In genomic region chr10:19356071-19356583, GRCm38 (mm10) we compare ENCODE assay signal across 8 mouse cellular contexts. TPM values are rescaled to one million over a fixed set of nuclear protein-coding genes. Genes with fewer than 3 reads are reported as not detected.
DNase-seq lines count a peak whose midpoint lies in the region; ATAC-seq lines count a peak whose summit lies in the region.

Gene Olig3 (plus strand): TSS chr10:19356533.

- H3K9me3 ChIP-seq in heart, embryonic 11.5 days (replicated peaks; ENCODE audit: control insufficient read depth, low read length), result no peaks in the 10 kb centered on the region
- no peaks in the 10 kb centered on the region for H3K9me3 ChIP-seq in hindbrain, embryonic 10.5 days
- H3K9me3 ChIP-seq in midbrain, embryonic 16.5 days (replicated peaks; ENCODE audit: control insufficient read depth, low read length, poor library complexity, severe bottlenecking), result no peaks in the 10 kb centered on the region

- intact Hi-C loops in left cerebral cortex, postnatal 14 days (cut with DNase I), result no loop called here

- H3K27me3 ChIP-seq in heart, embryonic 11.5 days (ENCODE audit: control insufficient read depth, insufficient read depth, low read length), result peaks cover 93% of the 10 kb centered on the region
- peaks cover 100% of the 10 kb centered on the region for H3K27me3 ChIP-seq in hindbrain, embryonic 10.5 days (ENCODE audit: insufficient read depth, poor library complexity, severe bottlenecking)
- peaks cover 79% of the 10 kb centered on the region for H3K27me3 ChIP-seq in midbrain, embryonic 16.5 days (ENCODE audit: control insufficient read depth, insufficient read depth, low read depth, low read length)

- no peaks in the 10 kb centered on the region for H3K36me3 ChIP-seq in heart, embryonic 11.5 days (ENCODE audit: control insufficient read depth, insufficient read depth, low read length)
- no peaks in the 10 kb centered on the region for H3K36me3 ChIP-seq in hindbrain, embryonic 10.5 days
- H3K36me3 ChIP-seq in midbrain, embryonic 16.5 days (ENCODE audit: control insufficient read depth, insufficient read depth, low read length), result no peaks in the 10 kb centered on the region

- no peak within 1 kb of the TSS for H3K27ac ChIP-seq in heart, embryonic 11.5 days (ENCODE audit: low read depth, low read length)
- peak within 1 kb of the TSS; percentile 88 for H3K27ac ChIP-seq in hindbrain, embryonic 10.5 days
- H3K27ac ChIP-seq in midbrain, embryonic 16.5 days (ENCODE audit: low read length), result no peak within 1 kb of the TSS

- H3K9ac ChIP-seq in heart, embryonic 11.5 days (ENCODE audit: low read depth, low read length), result no peak within 1 kb of the TSS
- no peak within 1 kb of the TSS for H3K9ac ChIP-seq in midbrain, embryonic 16.5 days (ENCODE audit: low read depth, low read length)

- WGBS in heart, embryonic 11.5 days (ENCODE audit: insufficient replicate concordance), result 2% methylated on average over 9 of the region's 9 CpGs
- WGBS in hindbrain, embryonic 10.5 days, result under 1% methylated on average over 9 of the region's 9 CpGs
- WGBS in midbrain, embryonic 16.5 days, result 1% methylated on average over 9 of the region's 9 CpGs

- H3K4me1 ChIP-seq in heart, embryonic 11.5 days (ENCODE audit: control insufficient read depth, insufficient read depth, low read length), result peaks cover 13% of the 10 kb centered on the region
- H3K4me1 ChIP-seq in hindbrain, embryonic 10.5 days (replicated peaks), result peaks cover 48% of the 10 kb centered on the region
- H3K4me1 ChIP-seq in midbrain, embryonic 16.5 days (ENCODE audit: control insufficient read depth, insufficient read depth, low read length), result peaks cover 9% of the 10 kb centered on the region; the same call in 1 of the 2 replicates

- ATAC-seq in heart, embryonic 11.5 days (replicated peaks; ENCODE audit: insufficient number of reproducible peaks, low FRiP score, low TSS enrichment), result no peak
- ATAC-seq in midbrain, embryonic 16.5 days, result no peak

- DNase-seq in heart, adult 8-10 months (ENCODE audit: low spot score), result no peak
- peak; percentile 58 for DNase-seq in ES-CJ7 (ENCODE audit: low read depth, low spot score)
- DNase-seq in hindbrain, embryonic 10.5 days (ENCODE audit: low spot score), result peak; percentile 64
- no peak for DNase-seq in left cerebral cortex, postnatal 14 days (ENCODE audit: low spot score in 2 of 2)
- DNase-seq in gastrocnemius, postnatal 10 days, result no peak
- no peak for DNase-seq in right cerebral cortex, postnatal 25 days

- H3K4me3 ChIP-seq in heart, embryonic 11.5 days (ENCODE audit: low read depth, low read length), result peak within 1 kb of the TSS; percentile 15
- peak within 1 kb of the TSS; percentile 60 for H3K4me3 ChIP-seq in hindbrain, embryonic 10.5 days
- peak within 1 kb of the TSS; percentile 29 for H3K4me3 ChIP-seq in midbrain, embryonic 16.5 days (ENCODE audit: low read depth, low read length)

- H3K4me2 ChIP-seq in heart, embryonic 11.5 days, result peak within 1 kb of the TSS; percentile 46
- H3K4me2 ChIP-seq in midbrain, embryonic 16.5 days (ENCODE audit: low read length), result peak within 1 kb of the TSS; percentile 47

RNA-seq across cellular contexts. Expression of gene Olig3, which starts in this region (rescaled TPM):
- polyA plus RNA-seq in heart, embryonic 11.5 days (2014; fragmentation: Nextera tagmentation; extraction: Ambion mirVana), result 0.11 TPM in 1 of 2 replicates, not detected in the other
- total RNA-seq in heart, adult 8-10 months (2022), result not detected
- 82.0 and 99.1 TPM in 2 replicates for polyA plus RNA-seq in hindbrain, embryonic 10.5 days (2016; fragmentation: Nextera tagmentation; extraction: Ambion mirVana)
- 1.3 and 3.5 TPM in 2 replicates for polyA plus RNA-seq in midbrain, embryonic 16.5 days (2015; fragmentation: Nextera tagmentation; extraction: Ambion mirVana)
- total RNA-seq in left cerebral cortex, postnatal 14 days (2021), result not detected
- total RNA-seq in gastrocnemius, postnatal 10 days (2021), result not detected

Comparison
In these comparisons a context has a peak if more than half of its experiments do, and no peak if none do; other contexts are left out.
1. RNA of gene Olig3 (polyA plus RNA-seq): 82.0 to 99.1 TPM in hindbrain, embryonic 10.5 days; 1.3 to 3.5 TPM in midbrain, embryonic 16.5 days and 0.11 TPM in heart, embryonic 11.5 days; every median in the first group is over 10 times any median in the second.
2. DNase-seq: peak in ES-CJ7 (single experiment) and hindbrain, embryonic 10.5 days (single experiment); none in heart, adult 8-10 months (single experiment), left cerebral cortex, postnatal 14 days (0 of 2), gastrocnemius, postnatal 10 days (single experiment) and right cerebral cortex, postnatal 25 days (single experiment).
3. Peak in every context shown above with its lines, with median percentiles within 50 percentile points of each other: H3K4me3 ChIP-seq.